In the genomic region with DNA sequence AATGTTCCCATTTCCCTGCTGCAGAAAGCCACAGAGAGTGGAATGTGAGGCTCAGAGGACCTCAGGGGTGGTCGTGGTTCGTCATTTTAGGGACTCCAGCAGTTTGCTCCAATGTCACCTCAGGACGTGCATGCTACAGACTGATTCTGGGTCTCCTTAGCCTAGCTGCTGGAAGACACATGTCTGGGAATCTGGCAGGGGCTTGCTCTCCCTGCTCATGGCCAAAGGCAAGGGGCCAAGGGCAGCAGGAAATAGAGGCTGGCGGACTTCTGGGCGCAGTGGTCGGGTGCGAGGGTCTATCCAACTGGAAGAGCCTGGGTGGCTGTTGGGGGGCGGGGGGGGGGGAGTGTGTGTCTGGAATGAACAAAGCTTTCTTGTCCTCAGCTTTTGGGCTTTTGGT, we compare ENCODE assay signal across 36 mouse cellular contexts. TPM values are rescaled to one million over a fixed set of nuclear protein-coding genes. Genes with fewer than 3 reads are reported as not detected.
"Had no signal": no experiment of that assay in that cellular context is flagged by ENCODE, and none has a peak within 500 bp of the region (broad histone marks: within the 10 kb centered on the region; RNA-seq: fewer than 3 reads in every experiment).

No protein-coding gene starts in this region.

RNA-seq across cellular contexts. Expression of a gene that starts 6.1 kb away (rescaled TPM):
- total RNA-seq: hematopoietic stem cell, adult 5-6 weeks; hindbrain, postnatal 0 days; layer of hippocampus, adult 18-20 months; layer of hippocampus, adult 2 months; layer of hippocampus, adult 8-10 months; layer of hippocampus, postnatal 36 days; left cerebral cortex, adult 18-20 months had no signal
- polyA plus RNA-seq: heart, embryonic 10.5 days; heart, embryonic 11.5 days; heart, embryonic 12.5 days; heart, embryonic 13.5 days; heart, embryonic 14.5 days; heart, embryonic 15.5 days; hindbrain, embryonic 10.5 days; hindbrain, embryonic 11.5 days; hindbrain, embryonic 12.5 days; hindbrain, embryonic 13.5 days; hindbrain, embryonic 14.5 days; hindbrain, embryonic 15.5 days; inflammation-experienced regulatory T-cells, adult 6 months; intestine, embryonic 14.5 days; intestine, embryonic 15.5 days; kidney, embryonic 16.5 days had no signal

RNA-seq across cellular contexts. Expression of a gene that starts 29.1 kb away (rescaled TPM):
- total RNA-seq: heart, postnatal 10 days; heart, postnatal 14 days; heart, postnatal 25 days; heart, postnatal 36 days; heart, postnatal 4 days; hematopoietic stem cell, adult 5-6 weeks; hindbrain, postnatal 0 days; layer of hippocampus, adult 18-20 months; layer of hippocampus, adult 2 months; layer of hippocampus, adult 8-10 months; layer of hippocampus, postnatal 10 days; layer of hippocampus, postnatal 14 days; layer of hippocampus, postnatal 25 days; layer of hippocampus, postnatal 36 days; left cerebral cortex, adult 18-20 months had no signal
- polyA plus RNA-seq: heart, embryonic 10.5 days; heart, embryonic 11.5 days; heart, embryonic 12.5 days; heart, embryonic 14.5 days; heart, embryonic 15.5 days; heart, embryonic 16.5 days; hindbrain, embryonic 10.5 days; hindbrain, embryonic 11.5 days; hindbrain, embryonic 12.5 days; hindbrain, embryonic 13.5 days; hindbrain, embryonic 14.5 days; hindbrain, embryonic 15.5 days; hindbrain, postnatal 0 days; inflammation-experienced regulatory T-cells, adult 6 months; intestine, embryonic 14.5 days; intestine, postnatal 0 days; kidney, adult 2 months; kidney, embryonic 15.5 days; kidney, embryonic 16.5 days; kidney, postnatal 0 days had no signal
